Mouse (Mus musculus): ENCODE data around the gene Il20ra. TPM values are rescaled to one million over a fixed set of nuclear protein-coding genes. Genes with fewer than 3 reads are reported as not detected.

Il20ra gene
- not detected for polyA plus RNA-seq (2014; fragmentation: Illumina TruSeq; extraction: RNeasy Lipid Tissue Mini Kit (QIAGEN cat#74804); ENCODE audit: low replicate concordance)

DNA sequence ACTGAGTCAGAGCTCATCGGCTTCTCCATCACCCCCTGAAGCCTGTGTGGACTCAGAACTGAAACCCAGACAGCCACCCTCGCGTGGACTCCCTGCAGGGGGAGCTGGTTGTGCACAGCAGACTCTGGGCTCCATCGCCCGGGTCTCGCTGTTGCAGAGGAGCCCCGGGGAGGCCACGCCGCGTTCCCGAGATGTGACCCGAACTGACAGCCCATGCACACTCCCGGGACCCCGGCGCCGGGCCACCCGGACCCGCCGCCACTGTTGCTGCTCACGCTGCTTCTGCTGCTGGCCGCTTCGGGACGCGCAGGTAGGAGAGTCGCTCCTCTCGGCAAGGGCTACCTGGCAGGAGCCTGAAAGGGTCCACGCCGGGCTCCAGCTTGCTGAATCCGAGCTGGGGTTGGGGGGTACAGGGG lies at the start of gene Il20ra:
Il20ra (plus strand) TSS at position 150 of the 416 bp plus-strand sequence.

Other genes with a start within 250 kb of the Il20ra start
- 257 TPM for gene Ifngr1, start 120.6 kb upstream of the Il20ra start, polyA plus RNA-seq (2014; fragmentation: Illumina TruSeq; extraction: RNeasy Lipid Tissue Mini Kit (QIAGEN cat#74804); ENCODE audit: low replicate concordance)
- 11.6 TPM for gene Il22ra2, start 90.6 kb upstream of the Il20ra start, polyA plus RNA-seq (2014; fragmentation: Illumina TruSeq; extraction: RNeasy Lipid Tissue Mini Kit (QIAGEN cat#74804); ENCODE audit: low replicate concordance)
- 1.2 TPM for gene Slc35d3, start 138.9 kb downstream of the Il20ra start, polyA plus RNA-seq (2014; fragmentation: Illumina TruSeq; extraction: RNeasy Lipid Tissue Mini Kit (QIAGEN cat#74804); ENCODE audit: low replicate concordance)
- 18.9 TPM for gene Pex7, start 195.1 kb downstream of the Il20ra start, polyA plus RNA-seq (2014; fragmentation: Illumina TruSeq; extraction: RNeasy Lipid Tissue Mini Kit (QIAGEN cat#74804); ENCODE audit: low replicate concordance)
- 8.5 TPM for gene Map3k5, start 221.9 kb downstream of the Il20ra start, polyA plus RNA-seq (2014; fragmentation: Illumina TruSeq; extraction: RNeasy Lipid Tissue Mini Kit (QIAGEN cat#74804); ENCODE audit: low replicate concordance)